Mouse (Mus musculus): Measurements from ENCODE around the gene Taf1b. TPM values are rescaled to one million over a fixed set of nuclear protein-coding genes. Genes with fewer than 3 reads are reported as not detected.

Gene Taf1b
- polyA plus RNA-seq, 1 experiment from 2014 or later: 32.4 TPM

GRCm38 (mm10) chr12:24603266-24603665, 105.1 kb downstream of the Taf1b start:
- Histone ChIP-seq H3K4me1 (ENCODE audit: control insufficient read depth, insufficient read depth, low read length) (no peaks in the 10 kb centered on the region), H3K4me3 (ENCODE audit: low read depth, low read length) (no peak overlapping the region), H3K9me3 (ENCODE audit: control insufficient read depth, low read length) (no peaks in the 10 kb centered on the region), H3K27me3 (ENCODE audit: control insufficient read depth, insufficient read depth, low read length) (no peaks in the 10 kb centered on the region), H3K27ac (ENCODE audit: low read depth, low read length) (no peak overlapping the region), H3K4me2 (no peak overlapping the region), H3K36me3 (ENCODE audit: control insufficient read depth, insufficient read depth, low read length) (no peaks in the 10 kb centered on the region), H3K9ac (ENCODE audit: low read length) (no peak overlapping the region)
- ATAC-seq (ENCODE audit: low FRiP score): peak; percentile 68; the same call in 1 of the 2 replicates
- DNase-seq (ENCODE audit: low spot score, missing footprints): peak; percentile 90
- WGBS: 39% methylated on average over 2 of the region's 2 CpGs

DNA sequence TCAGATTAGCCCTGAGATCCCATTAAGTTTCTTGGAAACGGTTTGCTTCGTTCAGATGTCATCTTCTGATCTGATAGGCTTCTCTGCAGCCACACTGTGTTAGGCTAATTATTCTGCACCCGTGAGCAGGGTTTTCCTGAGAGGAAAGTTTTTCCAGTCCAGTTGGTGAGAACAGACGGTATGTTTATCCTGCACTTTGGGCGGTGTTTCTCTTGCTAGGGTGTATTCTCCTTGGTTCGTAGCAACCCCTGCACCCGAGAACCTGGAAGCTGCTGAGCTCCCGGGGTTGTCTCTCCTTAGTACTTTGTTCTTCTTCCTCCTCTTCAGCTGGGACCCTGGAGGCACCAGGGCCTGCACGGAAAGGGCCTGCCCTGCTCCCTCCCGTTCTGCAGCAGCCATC, 108.0 kb downstream of the Taf1b start:
- 64% methylated on average over 10 of the region's 10 CpGs for WGBS
- no peaks in the 10 kb centered on the region for H3K4me1 ChIP-seq (ENCODE audit: control insufficient read depth, insufficient read depth, low read length)
- H3K27ac ChIP-seq (ENCODE audit: low read depth, low read length): no peak overlapping the region
- no peak overlapping the region for H3K4me3 ChIP-seq (ENCODE audit: low read depth, low read length)
- ATAC-seq (ENCODE audit: low FRiP score) (no peak), DNase-seq (ENCODE audit: low spot score, missing footprints) (no peak)
- H3K4me2 ChIP-seq: no peak overlapping the region
- no peaks in the 10 kb centered on the region for H3K36me3 ChIP-seq (ENCODE audit: control insufficient read depth, insufficient read depth, low read length)
- H3K9me3 ChIP-seq (ENCODE audit: control insufficient read depth, low read length): no peaks in the 10 kb centered on the region
- H3K27me3 ChIP-seq (ENCODE audit: control insufficient read depth, insufficient read depth, low read length): no peaks in the 10 kb centered on the region
- H3K9ac ChIP-seq (ENCODE audit: low read length): no peak overlapping the region

Other genes starting within 250 kb of the Taf1b start
- 0.63 and 0.68 TPM in 2 replicates for gene Grhl1, start 73.9 kb downstream of the Taf1b start, polyA plus RNA-seq (2014; fragmentation: Nextera tagmentation; extraction: Ambion mirVana)
- gene Klf11, start 152.9 kb downstream of the Taf1b start, polyA plus RNA-seq (2014; fragmentation: Nextera tagmentation; extraction: Ambion mirVana): 15.8 and 17.0 TPM in 2 replicates
- gene Cys1, start 183.5 kb downstream of the Taf1b start, polyA plus RNA-seq (2014; fragmentation: Nextera tagmentation; extraction: Ambion mirVana): 0.57 and 1.7 TPM in 2 replicates
- gene Rrm2, start 209.9 kb downstream of the Taf1b start, polyA plus RNA-seq (2014; fragmentation: Nextera tagmentation; extraction: Ambion mirVana): 542 and 553 TPM in 2 replicates